Mouse (Mus musculus) heart, embryonic 14.5 days (tissue): Measurements from ENCODE around the gene Sae1. TPM values are rescaled to one million over a fixed set of nuclear protein-coding genes. Genes with fewer than 3 reads are reported as not detected.
"Not testable (repeated sequence)": the region's sequence is repeated elsewhere in the genome, so short reads cannot be mapped to it uniquely, and the experiment has no call there.

Experiments used
- ATAC-seq: fragments of 200-750 bp; cut with Nextera tagmentation; 2 replicates; pipeline ENCODE4 v1.8.0; 2017; ENCODE audit warnings: low read depth, moderate TSS enrichment; ENCODE audit not compliant: insufficient number of reproducible peaks, insufficient read depth, low FRiP score
- H3K27ac ChIP-seq, 2 experiments: fragments of 200-500 bp in 1 of 2; fragments of 300-500 bp in 1 of 2; sonication (generic) in 1 of 2; replicated peaks in 1 of 2; 2 replicates each; pipeline ENCODE4 v1.5.1; 2012 to 2014; ENCODE audit warnings: low read depth in 2 of 2, low read length in 2 of 2, control low read depth in 1 of 2, mild to moderate bottlenecking in 1 of 2, mixed read lengths in 1 of 2; ENCODE audit not compliant: control insufficient read depth in 1 of 2, insufficient read depth in 1 of 2
- H3K27me3 ChIP-seq: fragments of 300-500 bp; sonication (generic); 2 replicates; pipeline ENCODE4 v1.6.1; 2014; ENCODE audit warnings: mild to moderate bottlenecking, low read length, control low read depth; ENCODE audit not compliant: control insufficient read depth, insufficient read depth
- H3K36me3 ChIP-seq: fragments of 300-500 bp; sonication (generic); 2 replicates; pipeline ENCODE4 v1.6.1; 2014; ENCODE audit warnings: mild to moderate bottlenecking, control low read depth, low read length, mixed read lengths; ENCODE audit not compliant: control insufficient read depth, insufficient read depth
- H3K4me1 ChIP-seq, 2 experiments: fragments of 200-500 bp in 1 of 2; fragments of 300-500 bp in 1 of 2; sonication (generic) in 1 of 2; 2 replicates each; pipeline ENCODE4 v1.6.1; 2012 to 2014; ENCODE audit warnings: low read length in 2 of 2, control low read depth in 1 of 2, mixed read lengths in 1 of 2; ENCODE audit not compliant: control insufficient read depth in 2 of 2, insufficient read depth in 2 of 2
- H3K4me2 ChIP-seq: fragments of 300-500 bp; sonication (generic); 2 replicates; pipeline ENCODE4 v1.6.1; 2014; ENCODE audit warnings: mild to moderate bottlenecking, low read length
- H3K4me3 ChIP-seq, 2 experiments: fragments of 200-500 bp in 1 of 2; fragments of 300-500 bp in 1 of 2; sonication (generic) in 1 of 2; 2 replicates each; pipeline ENCODE4 v1.5.1; 2012 to 2014; ENCODE audit warnings: low read length in 2 of 2, mild to moderate bottlenecking in 2 of 2, control low read depth in 1 of 2, low read depth in 1 of 2, moderate library complexity in 1 of 2; ENCODE audit not compliant: control insufficient read depth in 1 of 2, insufficient read depth in 1 of 2
- H3K9ac ChIP-seq: fragments of 300-500 bp; sonication (generic); 2 replicates; pipeline ENCODE4 v1.6.1; 2014; ENCODE audit warnings: mild to moderate bottlenecking, low read length
- H3K9me3 ChIP-seq: fragments of 300-500 bp; sonication (generic); 2 replicates; pipeline ENCODE4 v1.6.1; 2016; ENCODE audit warnings: low read length, control low read depth; ENCODE audit not compliant: control insufficient read depth
- WGBS: fragments of 180-500 bp; shearing (Covaris S2); extraction: QIAGEN DNeasy Blood & Tissue Kit; methylation state at CpG from one replicate; pipeline ENCODE4 v1.1.7; 2014; 5-methylcytosine and 5-hydroxymethylcytosine counted together
- polyA plus RNA-seq: library from polyadenylated mRNA; unstranded; fragments of >200 nt; fragmentation: Nextera tagmentation; extraction: Ambion mirVana; gene quantifications from 2 replicates; pipeline ENCODE4 v1.2.1, GENCODE M21; 2014

Sae1 gene
- polyA plus RNA-seq, 1 experiment from 2014 or later, result 179 TPM

DNA sequence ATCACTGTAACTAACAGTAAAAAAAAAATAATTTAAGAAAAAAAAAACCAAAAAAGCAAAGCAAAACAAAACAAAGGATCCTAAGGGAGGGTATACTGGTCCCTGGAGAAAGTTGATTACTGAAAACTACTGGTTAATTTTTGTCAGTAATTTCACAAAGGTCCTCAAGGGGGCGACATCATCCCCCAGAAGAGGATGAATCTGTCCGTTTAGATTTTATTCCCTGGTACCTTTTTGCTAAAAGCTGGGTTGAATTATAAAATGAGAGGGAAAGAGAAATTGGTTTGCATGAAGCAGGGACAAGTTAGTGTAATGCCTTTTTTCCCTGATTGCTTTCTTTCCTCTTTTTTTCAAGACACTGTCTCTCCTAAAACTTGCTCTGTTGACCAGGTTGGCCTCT, 8.3 kb upstream of the Sae1 start:
- no peaks in the 10 kb centered on the region for H3K36me3 ChIP-seq
- WGBS, result 0% methylated on average over 2 of the region's 2 CpGs
- no peak overlapping the region for H3K27ac ChIP-seq
- H3K27me3 ChIP-seq, result no peaks in the 10 kb centered on the region
- peaks cover 6% of the 10 kb centered on the region in 2 experiments for H3K4me1 ChIP-seq
- no peak for ATAC-seq
- no peak overlapping the region for H3K9ac ChIP-seq
- H3K4me3 ChIP-seq, result no peak overlapping the region
- no peaks in the 10 kb centered on the region for H3K9me3 ChIP-seq
- no peak overlapping the region for H3K4me2 ChIP-seq

DNA sequence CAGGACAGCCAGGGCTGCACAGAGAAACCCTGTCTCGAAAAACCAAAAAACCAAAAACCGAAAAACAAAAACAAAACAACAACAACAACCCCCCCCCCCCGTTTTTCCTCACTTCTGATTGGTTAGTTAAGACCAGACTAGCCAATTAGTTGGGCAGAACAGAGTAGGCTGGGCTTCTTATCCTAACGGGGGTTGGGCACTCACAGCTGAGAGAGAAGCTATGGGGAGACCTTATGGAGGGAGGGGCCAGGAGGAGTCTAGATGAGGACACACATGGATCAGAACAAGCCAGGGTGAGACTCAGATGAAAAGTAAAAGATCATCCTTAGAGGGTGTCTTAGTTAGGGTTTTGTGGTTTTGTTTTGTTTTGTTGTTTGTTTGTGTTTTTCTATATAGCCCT, 5.3 kb upstream of the Sae1 start:
- Histone ChIP-seq H3K4me3 (no peak overlapping the region), H3K36me3 (no peaks in the 10 kb centered on the region), H3K4me2 (no peak overlapping the region), H3K9me3 (no peaks in the 10 kb centered on the region), H3K27me3 (no peaks in the 10 kb centered on the region), H3K9ac (no peak overlapping the region), H3K4me1 (peaks cover 0 to 3% of the 10 kb centered on the region in 2 experiments; a peak in 1 of 4 replicates), H3K27ac (no peak overlapping the region)
- 31% methylated on average over 4 of the region's 4 CpGs for WGBS
- no peak for ATAC-seq

DNA sequence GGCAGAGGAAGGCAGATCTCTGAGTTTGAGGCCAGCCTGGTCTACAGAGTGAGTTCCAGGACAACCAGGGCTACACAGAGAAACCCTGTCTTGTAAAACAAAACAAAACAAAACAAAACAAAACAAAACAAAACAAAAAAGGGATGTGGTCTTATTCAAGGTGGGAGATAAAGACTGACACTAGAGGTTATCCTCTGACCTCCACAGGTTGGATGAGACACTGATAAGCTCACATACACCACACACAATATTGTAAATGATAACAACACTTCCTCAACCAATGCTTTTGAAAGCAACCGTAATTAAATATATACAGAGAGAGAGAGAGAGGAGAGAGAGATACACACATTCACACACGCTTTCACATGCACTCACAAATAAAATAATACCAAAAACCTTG, 2.3 kb upstream of the Sae1 start:
- not testable (repeated sequence) for H3K9ac ChIP-seq, ATAC-seq, H3K36me3 ChIP-seq, H3K4me2 ChIP-seq, H3K27me3 ChIP-seq, H3K4me3 ChIP-seq, H3K9me3 ChIP-seq, H3K27ac ChIP-seq
- WGBS, result 76% methylated on average over 2 of the region's 2 CpGs
- H3K4me1 ChIP-seq, result peaks cover 0 to 21% of the 10 kb centered on the region in 2 experiments; a peak in 2 of 4 replicates

DNA sequence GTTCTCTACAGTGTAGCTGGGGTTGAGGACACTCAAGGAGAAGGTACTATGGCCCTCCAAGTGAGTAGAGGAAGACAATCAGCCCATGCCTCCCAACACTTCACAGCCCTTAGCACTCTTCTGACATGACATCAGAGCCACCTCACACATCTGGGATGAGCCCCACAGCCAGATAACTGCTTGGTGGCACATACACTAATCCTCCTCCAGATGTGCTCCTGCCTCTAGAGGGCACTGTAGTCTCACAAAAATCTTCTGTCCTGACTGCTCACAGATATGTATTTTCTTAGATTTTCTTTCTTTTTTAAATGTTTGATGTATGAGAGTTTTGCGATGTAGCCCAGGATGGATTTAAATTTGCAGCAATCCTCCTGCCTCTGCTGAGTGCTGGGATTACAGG, 11.1 kb downstream of the Sae1 start:
- H3K4me3 ChIP-seq, result no peak overlapping the region
- no peak overlapping the region for H3K4me2 ChIP-seq
- WGBS, result 93% methylated on average over 1 of the region's 1 CpGs
- no peak overlapping the region for H3K27ac ChIP-seq
- H3K9me3 ChIP-seq, result no peaks in the 10 kb centered on the region
- ATAC-seq, result no peak
- H3K9ac ChIP-seq, result no peak overlapping the region
- H3K36me3 ChIP-seq, result peaks cover 77% of the 10 kb centered on the region
- H3K27me3 ChIP-seq, result no peaks in the 10 kb centered on the region
- H3K4me1 ChIP-seq, result peaks cover 0 to 3% of the 10 kb centered on the region in 2 experiments; a peak in 1 of 4 replicates

DNA sequence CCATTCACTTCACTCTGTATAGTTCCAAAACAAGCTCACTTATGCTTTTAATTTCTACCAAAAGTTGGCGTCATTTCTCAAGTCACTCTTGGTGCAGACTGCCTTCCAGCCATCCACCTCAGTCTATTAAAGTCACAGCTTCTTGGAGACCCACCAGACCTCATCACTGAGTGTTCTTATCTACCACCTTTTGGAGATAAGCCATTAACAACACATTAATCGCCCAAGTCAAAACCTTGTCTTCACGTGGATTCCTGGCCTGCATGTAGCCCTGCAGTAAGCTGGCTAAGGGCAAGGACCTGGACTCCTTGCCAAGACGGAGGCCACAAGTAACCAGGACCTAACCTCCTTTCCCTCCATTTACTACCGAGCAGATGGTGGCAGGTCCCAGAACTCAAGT, 12.6 kb downstream of the Sae1 start:
- H3K4me3 ChIP-seq, result no peak overlapping the region
- H3K9me3 ChIP-seq, result no peaks in the 10 kb centered on the region
- H3K4me2 ChIP-seq, result no peak overlapping the region
- no peak overlapping the region for H3K9ac ChIP-seq
- peaks cover 77% of the 10 kb centered on the region for H3K36me3 ChIP-seq
- 54% methylated on average over 5 of the region's 5 CpGs for WGBS
- H3K27me3 ChIP-seq, result no peaks in the 10 kb centered on the region
- H3K4me1 ChIP-seq, result peaks cover 0 to 3% of the 10 kb centered on the region in 2 experiments; a peak in 1 of 4 replicates
- no peak for ATAC-seq
- no peak overlapping the region for H3K27ac ChIP-seq

DNA sequence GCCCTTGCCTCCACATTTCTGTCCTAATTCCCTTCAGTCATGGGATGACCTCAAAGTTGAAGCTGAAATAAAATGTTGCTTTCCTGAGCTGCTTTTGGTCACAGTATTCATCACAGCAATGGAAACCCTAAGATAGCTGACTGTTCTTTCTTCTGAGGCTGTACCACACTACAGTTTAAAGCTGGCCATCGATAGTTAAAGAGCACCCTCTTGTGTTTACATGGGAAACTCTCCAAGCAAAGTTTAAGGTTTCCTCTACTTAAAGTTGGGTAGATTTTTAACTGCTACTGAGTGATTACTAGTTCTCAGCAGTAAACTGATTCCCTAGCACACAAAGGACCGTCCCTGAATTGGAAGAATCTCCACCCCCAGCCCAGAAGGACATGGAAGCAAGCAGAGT, 13.9 kb downstream of the Sae1 start:
- WGBS, result 67% methylated on average over 2 of the region's 2 CpGs
- H3K36me3 ChIP-seq, result peaks cover 80% of the 10 kb centered on the region

DNA sequence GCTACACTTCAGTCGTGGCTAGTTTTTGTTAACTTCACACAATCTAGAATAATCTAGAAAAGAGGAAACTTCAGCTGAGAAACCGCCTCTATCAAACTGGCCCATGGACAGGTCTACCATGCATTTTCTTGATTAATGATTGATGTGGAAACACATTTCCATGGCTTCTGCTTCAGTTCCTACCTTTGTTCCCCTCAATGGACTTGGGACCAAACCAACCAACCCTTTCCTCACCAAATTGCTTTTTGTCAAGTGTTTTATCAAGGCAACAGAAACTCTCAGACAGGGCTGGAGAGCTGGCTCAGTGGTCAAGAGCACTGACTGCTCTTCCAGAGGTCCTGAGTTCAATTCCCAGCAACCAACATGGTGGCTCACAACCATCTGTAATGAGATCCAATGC, 17.0 kb downstream of the Sae1 start:
- no peak for ATAC-seq
- H3K4me2 ChIP-seq, result no peak overlapping the region
- no peaks in the 10 kb centered on the region for H3K9me3 ChIP-seq
- 88% methylated on average over 2 of the region's 2 CpGs for WGBS
- H3K27ac ChIP-seq, result no peak overlapping the region
- peaks cover 80% of the 10 kb centered on the region for H3K36me3 ChIP-seq
- no peaks in the 10 kb centered on the region for H3K27me3 ChIP-seq
- no peak overlapping the region for H3K9ac ChIP-seq
- peaks cover 0 to 7% of the 10 kb centered on the region in 2 experiments; a peak in 1 of 4 replicates for H3K4me1 ChIP-seq
- no peak overlapping the region for H3K4me3 ChIP-seq

More for the DNA sequence above, 13.9 kb downstream of the Sae1 start:
- H3K4me3 ChIP-seq, result no peak overlapping the region
- H3K9me3 ChIP-seq, result no peaks in the 10 kb centered on the region
- H3K4me1 ChIP-seq, result peaks cover 0 to 3% of the 10 kb centered on the region in 2 experiments; a peak in 1 of 4 replicates
- ATAC-seq, result no peak
- no peak overlapping the region for H3K27ac ChIP-seq
- H3K4me2 ChIP-seq, result no peak overlapping the region
- no peak overlapping the region for H3K9ac ChIP-seq
- H3K27me3 ChIP-seq, result no peaks in the 10 kb centered on the region

DNA sequence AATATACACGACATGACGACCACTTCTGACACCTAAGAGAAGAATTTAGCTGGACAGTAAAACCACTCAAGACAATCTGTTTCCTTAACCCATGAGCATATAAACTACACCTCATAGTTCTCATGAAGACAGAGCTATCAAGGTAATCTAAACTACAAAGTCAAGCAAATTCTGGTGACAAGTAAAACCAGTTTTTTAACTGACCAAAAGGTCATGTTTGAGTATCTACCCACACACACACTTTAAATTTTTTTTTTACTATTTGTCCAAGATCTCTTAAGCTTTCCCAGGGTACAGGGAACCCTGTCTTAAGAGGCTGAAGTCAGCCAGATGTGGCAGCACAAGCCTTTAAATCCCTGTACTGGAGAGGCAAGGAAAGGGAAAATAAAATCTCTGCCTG, 18.8 kb downstream of the Sae1 start:
- 85% methylated on average over 2 of the region's 2 CpGs for WGBS
- ATAC-seq, result no peak
- peaks cover 86% of the 10 kb centered on the region for H3K36me3 ChIP-seq

More for the DNA sequence above, 18.8 kb downstream of the Sae1 start:
- Histone ChIP-seq H3K27ac (no peak overlapping the region), H3K9ac (no peak overlapping the region), H3K9me3 (no peaks in the 10 kb centered on the region), H3K4me1 (peaks cover 5 to 17% of the 10 kb centered on the region in 2 experiments; a peak in 2 of 4 replicates), H3K4me2 (no peak overlapping the region), H3K4me3 (no peak overlapping the region), H3K27me3 (no peaks in the 10 kb centered on the region)
